8 mouse cellular contexts compared by ENCODE assay signal in genomic region chr4:140631276-140631849, GRCm38 (mm10). TPM values are rescaled to one million over a fixed set of nuclear protein-coding genes. Genes with fewer than 3 reads are reported as not detected.
DNase-seq lines count a peak whose midpoint lies in the region; ATAC-seq and TF ChIP-seq lines count a peak whose summit lies in the region.

No protein-coding gene starts in this region.

- no peak for DNase-seq in midbrain, embryonic 11.5 days (ENCODE audit: low spot score, missing footprints)
- peak; percentile 88 for DNase-seq in kidney, adult 2 months
- no peak for DNase-seq in urinary bladder, adult 18-20 months (ENCODE audit: low spot score in 2 of 2)
- DNase-seq in right cerebral cortex, postnatal 10 days (ENCODE audit: low spot score in 2 of 2), result no peak

- peaks cover 43% of the 10 kb centered on the region for H3K4me1 ChIP-seq in forebrain, embryonic 12.5 days
- H3K4me1 ChIP-seq in forebrain, embryonic 15.5 days, result peaks cover 25% of the 10 kb centered on the region
- H3K4me1 ChIP-seq in midbrain, embryonic 11.5 days (ENCODE audit: control insufficient read depth, insufficient read depth, low read length), result peaks cover 22% of the 10 kb centered on the region
- peaks cover 10% of the 10 kb centered on the region for H3K4me1 ChIP-seq in midbrain, embryonic 16.5 days (ENCODE audit: control insufficient read depth, insufficient read depth, low read length)
- H3K4me1 ChIP-seq in kidney, adult 2 months (ENCODE audit: control insufficient read depth, insufficient read depth, low read length), result peaks cover 26% of the 10 kb centered on the region
- peaks cover 5% of the 10 kb centered on the region; the same call in 1 of the 2 replicates for H3K4me1 ChIP-seq in small intestine, adult 2 months (ENCODE audit: control insufficient read depth, insufficient read depth, insufficient read length, low read length)

- TF ChIP-seq POLR2A in kidney, adult 2 months (IDR thresholded peaks at IDR 0.05; ENCODE audit: low read depth, low read length), result no peak
- TF ChIP-seq POLR2A in small intestine, adult 2 months (IDR thresholded peaks at IDR 0.05; ENCODE audit: low read depth, low read length), result no peak

- ATAC-seq in forebrain, embryonic 12.5 days (ENCODE audit: low FRiP score), result no peak
- no peak for ATAC-seq in forebrain, embryonic 15.5 days (replicated peaks)
- no peak for ATAC-seq in midbrain, embryonic 11.5 days (ENCODE audit: low FRiP score)
- no peak for ATAC-seq in midbrain, embryonic 16.5 days

- no peak overlapping the region for H3K4me3 ChIP-seq in forebrain, embryonic 12.5 days (replicated peaks)
- no peak overlapping the region for H3K4me3 ChIP-seq in forebrain, embryonic 15.5 days
- H3K4me3 ChIP-seq in midbrain, embryonic 11.5 days (ENCODE audit: low read depth, low read length), result no peak overlapping the region
- no peak overlapping the region for H3K4me3 ChIP-seq in midbrain, embryonic 16.5 days (ENCODE audit: low read depth, low read length)
- H3K4me3 ChIP-seq in kidney, adult 2 months (ENCODE audit: insufficient read depth, low read depth, low read length), result no peak overlapping the region
- H3K4me3 ChIP-seq in small intestine, adult 2 months (ENCODE audit: low read depth, low read length), result no peak overlapping the region

- H3K9me3 ChIP-seq in forebrain, embryonic 12.5 days, result no peaks in the 10 kb centered on the region
- no peaks in the 10 kb centered on the region for H3K9me3 ChIP-seq in forebrain, embryonic 15.5 days
- H3K9me3 ChIP-seq in midbrain, embryonic 11.5 days (ENCODE audit: control insufficient read depth, low read length), result no peaks in the 10 kb centered on the region
- no peaks in the 10 kb centered on the region for H3K9me3 ChIP-seq in midbrain, embryonic 16.5 days (replicated peaks; ENCODE audit: control insufficient read depth, low read length, poor library complexity, severe bottlenecking)

- no peaks in the 10 kb centered on the region for H3K27me3 ChIP-seq in forebrain, embryonic 12.5 days
- H3K27me3 ChIP-seq in forebrain, embryonic 15.5 days, result no peaks in the 10 kb centered on the region
- no peaks in the 10 kb centered on the region for H3K27me3 ChIP-seq in midbrain, embryonic 11.5 days (ENCODE audit: control insufficient read depth, insufficient read depth, low read length)
- H3K27me3 ChIP-seq in midbrain, embryonic 16.5 days (ENCODE audit: control insufficient read depth, insufficient read depth, low read depth, low read length), result no peaks in the 10 kb centered on the region
- H3K27me3 ChIP-seq in kidney, adult 2 months (replicated peaks; ENCODE audit: control insufficient read depth, insufficient read depth, low read length), result no peaks in the 10 kb centered on the region
- no peaks in the 10 kb centered on the region for H3K27me3 ChIP-seq in small intestine, adult 2 months (ENCODE audit: control insufficient read depth, insufficient read depth, low read length)

- H3K9ac ChIP-seq in forebrain, embryonic 12.5 days, result no peak overlapping the region
- H3K9ac ChIP-seq in forebrain, embryonic 15.5 days (replicated peaks), result no peak overlapping the region
- peak overlapping the region; percentile 28 for H3K9ac ChIP-seq in midbrain, embryonic 11.5 days (ENCODE audit: low read length)
- H3K9ac ChIP-seq in midbrain, embryonic 16.5 days (ENCODE audit: low read depth, low read length), result no peak overlapping the region; the same call in 1 of the 2 replicates

- TF ChIP-seq CTCF in kidney, adult 2 months (conservative IDR thresholded peaks at IDR 0.05; ENCODE audit: insufficient read depth, insufficient read length, low read depth, low read length), result no peak
- no peak for TF ChIP-seq CTCF in small intestine, adult 2 months (IDR thresholded peaks at IDR 0.05; ENCODE audit: extremely low read depth, insufficient read length, insufficient replicate concordance, low read depth, low read length)

- H3K4me2 ChIP-seq in forebrain, embryonic 12.5 days, result no peak overlapping the region
- no peak overlapping the region for H3K4me2 ChIP-seq in forebrain, embryonic 15.5 days (replicated peaks)
- H3K4me2 ChIP-seq in midbrain, embryonic 11.5 days, result no peak overlapping the region
- no peak overlapping the region for H3K4me2 ChIP-seq in midbrain, embryonic 16.5 days (ENCODE audit: low read length)

- H3K27ac ChIP-seq in forebrain, embryonic 12.5 days, result peak overlapping the region; percentile 21; the same call in 1 of the 2 replicates
- H3K27ac ChIP-seq in forebrain, embryonic 15.5 days (replicated peaks), result no peak overlapping the region
- H3K27ac ChIP-seq in midbrain, embryonic 11.5 days (ENCODE audit: low read depth, low read length), result peak overlapping the region; percentile 30; the same call in 1 of the 2 replicates
- H3K27ac ChIP-seq in midbrain, embryonic 16.5 days (ENCODE audit: low read length), result no peak overlapping the region
- H3K27ac ChIP-seq in kidney, adult 2 months (ENCODE audit: insufficient read depth, low read depth, low read length), result peak overlapping the region; percentile 83
- H3K27ac ChIP-seq in small intestine, adult 2 months (ENCODE audit: insufficient read depth, low read depth, low read length), result peak overlapping the region; percentile 81

- H3K36me3 ChIP-seq in forebrain, embryonic 12.5 days (replicated peaks), result peaks cover 22% of the 10 kb centered on the region
- H3K36me3 ChIP-seq in forebrain, embryonic 15.5 days, result no peaks in the 10 kb centered on the region
- no peaks in the 10 kb centered on the region for H3K36me3 ChIP-seq in midbrain, embryonic 11.5 days (ENCODE audit: control insufficient read depth, insufficient read depth, low read length)
- no peaks in the 10 kb centered on the region for H3K36me3 ChIP-seq in midbrain, embryonic 16.5 days (ENCODE audit: control insufficient read depth, insufficient read depth, low read length)
- no peaks in the 10 kb centered on the region for H3K36me3 ChIP-seq in kidney, adult 2 months (ENCODE audit: control insufficient read depth, insufficient read depth, low read length)
- no peaks in the 10 kb centered on the region for H3K36me3 ChIP-seq in small intestine, adult 2 months (ENCODE audit: control insufficient read depth, insufficient read depth, low read length)

- 87% methylated on average over 6 of the region's 6 CpGs for WGBS in forebrain, embryonic 12.5 days
- 83% methylated on average over 6 of the region's 6 CpGs for WGBS in forebrain, embryonic 15.5 days
- WGBS in midbrain, embryonic 11.5 days, result 80% methylated on average over 6 of the region's 6 CpGs
- 84% methylated on average over 6 of the region's 6 CpGs for WGBS in midbrain, embryonic 16.5 days
- 31% methylated on average over 6 of the region's 6 CpGs for WGBS in kidney, adult 2 months
- 45% methylated on average over 6 of the region's 6 CpGs for WGBS in small intestine, adult 2 months

RNA-seq across cellular contexts. Expression of gene Arhgef10l, which starts 34.4 kb away (rescaled TPM):
- polyA plus RNA-seq in forebrain, embryonic 12.5 days (2016; fragmentation: Nextera tagmentation; extraction: Ambion mirVana), result 26.1 and 31.1 TPM in 2 replicates
- polyA plus RNA-seq in forebrain, embryonic 15.5 days (2015; fragmentation: Nextera tagmentation; extraction: Ambion mirVana), result 24.5 and 26.9 TPM in 2 replicates
- polyA plus RNA-seq in midbrain, embryonic 11.5 days (2014; fragmentation: Nextera tagmentation; extraction: Ambion mirVana), result 17.6 and 18.5 TPM in 2 replicates
- polyA plus RNA-seq in midbrain, embryonic 16.5 days (2015; fragmentation: Nextera tagmentation; extraction: Ambion mirVana), result 24.5 and 27.8 TPM in 2 replicates
- polyA plus RNA-seq in kidney, adult 2 months (2012; rRNA removed), result 42.0 and 56.2 TPM in 2 replicates
- polyA plus RNA-seq in small intestine, adult 2 months (2012; rRNA removed), result 10.4 and 14.2 TPM in 2 replicates

Comparison
In these comparisons a context has a peak if more than half of its experiments do, and no peak if none do; other contexts are left out.
1. H3K27ac ChIP-seq: peak in forebrain, embryonic 12.5 days (single experiment), midbrain, embryonic 11.5 days (single experiment), kidney, adult 2 months (single experiment) and small intestine, adult 2 months (single experiment); none in forebrain, embryonic 15.5 days (single experiment) and midbrain, embryonic 16.5 days (single experiment).